Mouse (Mus musculus) NIH3T3 (cell line): ENCODE data around the gene Hlcs.

ENCODE experiments used
- DNase-seq: peaks from one replicate; pipeline ENCODE4 v3.0.0-alpha.2; 2012; ENCODE audit warnings: low read depth

The Hlcs gene

DNA sequence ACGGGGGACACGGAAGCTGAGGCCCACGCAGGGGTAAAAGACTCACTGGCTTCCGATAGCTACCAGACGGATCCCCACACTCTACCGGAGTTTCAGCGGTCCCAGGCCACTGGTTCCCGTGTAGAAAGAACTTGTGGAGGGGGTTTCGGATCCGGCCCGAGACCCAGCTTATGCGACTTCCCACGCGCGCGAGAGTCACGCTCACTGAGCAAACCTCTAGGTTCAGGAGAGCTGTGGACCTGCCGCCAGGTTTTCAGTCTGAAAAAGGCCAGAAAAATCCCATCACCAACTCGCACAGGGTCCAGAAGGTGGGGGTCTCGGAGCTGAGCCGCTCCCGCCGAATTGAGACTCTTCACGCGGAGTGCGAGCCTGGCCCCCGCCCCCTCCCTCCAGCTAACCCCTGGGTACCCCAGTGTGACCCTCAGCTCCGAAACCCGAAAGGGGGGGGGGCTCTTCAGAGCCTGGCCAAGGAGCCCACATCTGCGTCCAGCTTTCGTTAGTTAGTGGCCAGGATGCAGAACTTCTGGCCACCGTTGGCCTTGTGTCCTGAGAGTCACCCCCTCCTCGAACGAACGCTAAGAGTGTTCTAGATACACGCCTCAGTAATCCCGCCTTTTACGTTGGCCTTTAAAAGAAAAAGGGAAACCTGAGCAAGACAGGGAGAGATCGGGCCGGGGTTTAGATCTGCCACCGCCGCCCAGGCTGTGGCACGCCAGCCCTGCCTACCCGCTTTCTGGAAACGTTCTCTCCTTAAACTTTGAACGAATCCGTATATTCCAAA, 234.1 kb downstream of the Hlcs start:
- no peak for DNase-seq
